Mouse (Mus musculus) hindbrain, embryonic 11.5 days (tissue): ENCODE data around the gene Nudt8. TPM values are rescaled to one million over a fixed set of nuclear protein-coding genes. Genes with fewer than 3 reads are reported as not detected.
"Not testable (repeated sequence)": the region's sequence is repeated elsewhere in the genome, so short reads cannot be mapped to it uniquely, and the experiment has no call there.

Experiments
- ATAC-seq: fragments of 200-750 bp; cut with Nextera tagmentation; 2 replicates; pipeline ENCODE4 v1.8.0; 2017; ENCODE audit warnings: mild to moderate bottlenecking, moderate TSS enrichment, moderate library complexity; ENCODE audit not compliant: low FRiP score
- DNase-seq: peaks from one replicate; pipeline ENCODE4 v3.0.0-alpha.2; 2015; ENCODE audit warnings: low spot score
- H3K27ac ChIP-seq: fragments of 300-500 bp; sonication (generic); 2 replicates; pipeline ENCODE4 v1.5.1; 2014; ENCODE audit warnings: mild to moderate bottlenecking, low read depth, low read length
- H3K27me3 ChIP-seq: fragments of 300-500 bp; sonication (generic); 2 replicates; pipeline ENCODE4 v1.6.1; 2014; ENCODE audit warnings: mild to moderate bottlenecking, low read length, moderate library complexity, mixed read lengths; ENCODE audit not compliant: control insufficient read depth, insufficient read depth
- H3K36me3 ChIP-seq: fragments of 300-500 bp; sonication (generic); 2 replicates; pipeline ENCODE4 v1.6.1; 2014; ENCODE audit warnings: mild to moderate bottlenecking, low read length, moderate library complexity, mixed read lengths; ENCODE audit not compliant: control insufficient read depth, insufficient read depth
- H3K4me1 ChIP-seq: fragments of 300-500 bp; sonication (generic); replicated peaks from 2 replicates; pipeline ENCODE4 v1.6.1; 2014; ENCODE audit warnings: low read length, mixed read lengths; ENCODE audit not compliant: control insufficient read depth, insufficient read depth
- H3K4me2 ChIP-seq: fragments of 300-500 bp; sonication (generic); replicated peaks from 2 replicates; pipeline ENCODE4 v1.6.1; 2014; ENCODE audit warnings: mild to moderate bottlenecking, low read depth, low read length
- H3K4me3 ChIP-seq: fragments of 300-500 bp; sonication (generic); 2 replicates; pipeline ENCODE4 v1.5.1; 2014; ENCODE audit warnings: low read depth, low read length
- H3K9ac ChIP-seq: fragments of 300-500 bp; sonication (generic); 2 replicates; pipeline ENCODE4 v1.6.1; 2014; ENCODE audit warnings: low read depth, low read length
- H3K9me3 ChIP-seq: fragments of 300-500 bp; sonication (generic); 2 replicates; pipeline ENCODE4 v1.6.1; 2016; ENCODE audit warnings: low read length; ENCODE audit not compliant: control insufficient read depth
- WGBS: fragments of 180-500 bp; shearing (Covaris S2); extraction: QIAGEN DNeasy Blood & Tissue Kit; methylation state at CpG from one replicate; pipeline ENCODE4 v1.1.7; 2014; 5-methylcytosine and 5-hydroxymethylcytosine counted together
- polyA plus RNA-seq: library from polyadenylated mRNA; unstranded; fragments of >200 nt; fragmentation: Nextera tagmentation; extraction: Ambion mirVana; gene quantifications from 2 replicates; pipeline ENCODE4 v1.2.1, GENCODE M21; 2014

The Nudt8 gene
- polyA plus RNA-seq, 1 experiment from 2014 or later, result 19.5 TPM

DNA sequence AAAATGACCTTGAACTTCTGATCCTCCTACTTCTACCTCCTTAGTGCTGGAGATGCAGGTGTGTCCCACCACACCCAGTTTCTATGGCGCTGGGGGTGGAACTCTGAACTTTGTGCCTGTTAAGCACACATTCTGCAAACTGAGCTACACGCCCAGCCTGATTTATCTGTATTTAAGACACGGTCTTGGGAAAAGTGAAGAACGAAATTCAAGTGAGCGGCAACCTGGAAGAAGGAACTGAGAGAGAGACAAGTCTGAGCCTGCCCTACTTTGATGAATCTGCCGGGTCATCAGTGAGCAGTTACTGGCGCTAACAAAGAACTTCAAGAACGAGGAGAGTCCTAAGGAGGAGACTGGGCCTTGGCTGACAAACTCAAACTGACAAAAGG is 46.5 kb downstream of the Nudt8 start:
- Histone ChIP-seq H3K36me3 (no peaks in the 10 kb centered on the region), H3K9me3 (no peaks in the 10 kb centered on the region), H3K27me3 (no peaks in the 10 kb centered on the region), H3K4me2 (no peak overlapping the region), H3K4me3 (no peak overlapping the region), H3K27ac (no peak overlapping the region), H3K4me1 (no peaks in the 10 kb centered on the region), H3K9ac (no peak overlapping the region)
- 82% methylated on average over 8 of the region's 8 CpGs for WGBS
- no peak for ATAC-seq
- no peak for DNase-seq

DNA sequence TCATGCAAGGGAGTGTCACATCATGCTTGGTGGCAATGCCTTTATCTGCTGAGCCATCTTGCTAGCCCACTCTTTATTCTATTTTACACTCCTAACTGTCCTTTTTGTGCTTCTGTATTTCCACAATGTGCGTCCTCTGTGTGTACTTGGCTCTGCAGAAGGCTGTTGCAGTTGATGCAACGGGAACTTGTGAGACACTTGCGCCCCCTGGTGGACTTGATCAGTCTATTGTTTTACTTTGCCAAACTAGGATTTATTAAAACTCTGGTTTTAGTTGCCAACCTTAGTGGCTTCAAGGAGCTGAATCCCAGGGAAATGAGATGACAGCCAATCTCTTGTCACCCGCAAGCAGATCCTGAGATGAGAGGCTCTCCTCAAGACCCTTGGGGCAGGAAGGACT is 47.5 kb downstream of the Nudt8 start:
- Histone ChIP-seq H3K36me3 (no peaks in the 10 kb centered on the region), H3K9me3 (no peaks in the 10 kb centered on the region), H3K4me1 (no peaks in the 10 kb centered on the region), H3K4me2 (no peak overlapping the region), H3K27me3 (no peaks in the 10 kb centered on the region), H3K9ac (no peak overlapping the region), H3K27ac (no peak overlapping the region), H3K4me3 (no peak overlapping the region)
- peak; percentile 90 for DNase-seq
- 20% methylated on average over 4 of the region's 4 CpGs for WGBS
- ATAC-seq, result no peak

DNA sequence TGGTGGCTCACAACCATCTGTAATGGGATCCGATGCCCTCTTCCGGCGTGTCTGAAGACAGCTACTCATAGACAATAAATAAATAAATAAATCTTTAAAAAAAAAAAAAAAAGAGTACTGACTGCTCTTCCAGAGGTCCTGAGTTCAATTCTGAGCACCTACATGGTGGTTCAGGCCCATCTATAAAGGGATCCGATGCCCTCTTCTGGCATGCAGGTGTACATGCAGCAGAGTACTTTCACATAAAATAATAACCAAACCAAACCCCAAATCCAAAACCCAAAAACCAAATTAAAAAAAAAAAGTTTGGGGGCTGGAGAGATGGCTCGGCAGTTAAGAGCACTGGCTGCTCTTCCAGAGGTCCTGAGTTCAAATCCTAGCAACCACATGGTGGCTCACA is 48.7 kb downstream of the Nudt8 start:
- H3K4me2 ChIP-seq, H3K36me3 ChIP-seq, ATAC-seq, H3K4me3 ChIP-seq, DNase-seq, H3K27ac ChIP-seq, H3K27me3 ChIP-seq, H3K9me3 ChIP-seq, H3K4me1 ChIP-seq, H3K9ac ChIP-seq: not testable (repeated sequence)
- 81% methylated on average over 5 of the region's 5 CpGs for WGBS

DNA sequence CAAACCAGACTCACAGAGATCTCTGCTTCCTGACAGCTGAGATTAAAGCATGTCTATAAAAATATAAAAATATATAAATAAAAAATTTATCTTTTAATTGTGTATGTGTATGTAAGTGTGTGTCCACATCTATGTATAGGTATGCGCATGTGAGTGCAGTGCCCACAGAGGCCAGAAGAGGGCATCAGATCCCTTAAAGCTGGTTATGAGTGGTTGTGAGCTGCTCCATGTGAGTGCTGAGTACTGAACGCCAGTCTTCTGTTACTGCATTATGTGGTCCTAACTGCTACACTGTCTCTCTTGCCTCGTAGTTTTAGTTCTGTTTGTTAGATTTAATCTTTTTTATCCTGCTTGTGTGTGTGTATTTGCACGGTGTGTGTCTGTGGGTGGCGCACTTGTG is 50.6 kb downstream of the Nudt8 start:
- Histone ChIP-seq H3K9me3 (no peaks in the 10 kb centered on the region), H3K4me1 (no peaks in the 10 kb centered on the region), H3K4me3 (no peak overlapping the region), H3K27ac (no peak overlapping the region), H3K36me3 (no peaks in the 10 kb centered on the region), H3K27me3 (no peaks in the 10 kb centered on the region), H3K4me2 (no peak overlapping the region), H3K9ac (no peak overlapping the region)
- WGBS, result 95% methylated on average over 5 of the region's 5 CpGs
- DNase-seq, result no peak
- no peak for ATAC-seq

Other genes with a start within 250 kb of the Nudt8 start
- gene Kmt5b, start 233.2 kb upstream of the Nudt8 start, polyA plus RNA-seq, result 43.9 and 52.7 TPM in 2 replicates
- 50.3 and 63.7 TPM in 2 replicates for gene Chka, start 148.8 kb upstream of the Nudt8 start, polyA plus RNA-seq
- gene Tcirg1, start 93.4 kb upstream of the Nudt8 start, polyA plus RNA-seq, result 10.7 and 11.6 TPM in 2 replicates
- 240 and 258 TPM in 2 replicates for gene Ndufs8, start 87.8 kb upstream of the Nudt8 start, polyA plus RNA-seq
- gene Aldh3b1, start 70.8 kb upstream of the Nudt8 start, polyA plus RNA-seq, result 0.59 and 1.4 TPM in 2 replicates
- gene Unc93b1, start 65.4 kb upstream of the Nudt8 start, polyA plus RNA-seq, result 5.1 and 6.4 TPM in 2 replicates
- gene Aldh3b3, start 41.9 kb upstream of the Nudt8 start, polyA plus RNA-seq, result not detected in 2 replicates
- gene Aldh3b2, start 28.3 kb upstream of the Nudt8 start, polyA plus RNA-seq, result 1.5 and 2.3 TPM in 2 replicates
- 2.5 and 2.8 TPM in 2 replicates for gene Acy3, start 14.0 kb upstream of the Nudt8 start, polyA plus RNA-seq
- 0.70 and 2.3 TPM in 2 replicates for gene Tbx10, start 7.8 kb upstream of the Nudt8 start, polyA plus RNA-seq
- gene Gm49405, start within 50 bp of the Nudt8 start, polyA plus RNA-seq, result 1.5 and 1.6 TPM in 2 replicates
- gene Doc2g, start 2.7 kb downstream of the Nudt8 start, polyA plus RNA-seq, result 1.5 and 1.9 TPM in 2 replicates
- 188 and 201 TPM in 2 replicates for gene Ndufv1, start 12.2 kb downstream of the Nudt8 start, polyA plus RNA-seq
- gene Gstp1, start 37.4 kb downstream of the Nudt8 start, polyA plus RNA-seq, result 343 and 348 TPM in 2 replicates
- gene Gstp2, start 45.4 kb downstream of the Nudt8 start, polyA plus RNA-seq, result 1.1 and 2.9 TPM in 2 replicates
- gene Gstp3, start 59.0 kb downstream of the Nudt8 start, polyA plus RNA-seq, result not detected in 2 replicates
- gene Cabp2, start 81.0 kb downstream of the Nudt8 start, polyA plus RNA-seq, result not detected in 2 replicates
- 74.4 and 84.3 TPM in 2 replicates for gene Cdk2ap2, start 96.6 kb downstream of the Nudt8 start, polyA plus RNA-seq
- gene Pitpnm1, start 99.4 kb downstream of the Nudt8 start, polyA plus RNA-seq, result 12.2 and 15.4 TPM in 2 replicates
- 65.7 and 67.4 TPM in 2 replicates for gene Aip, start 125.3 kb downstream of the Nudt8 start, polyA plus RNA-seq
- not detected in 2 replicates for gene Gpr152, start 139.2 kb downstream of the Nudt8 start, polyA plus RNA-seq
- not detected in 2 replicates for gene Cabp4, start 143.5 kb downstream of the Nudt8 start, polyA plus RNA-seq
- gene Coro1b, start 148.0 kb downstream of the Nudt8 start, polyA plus RNA-seq, result 119 and 123 TPM in 2 replicates
- 1.0 and 1.1 TPM in 2 replicates for gene Ptprcap, start 153.0 kb downstream of the Nudt8 start, polyA plus RNA-seq
- gene Rps6kb2, start 162.8 kb downstream of the Nudt8 start, polyA plus RNA-seq, result 42.2 and 45.7 TPM in 2 replicates
- 2.8 and 3.3 TPM in 2 replicates for gene Carns1, start 174.9 kb downstream of the Nudt8 start, polyA plus RNA-seq
- 0.79 and 0.96 TPM in 2 replicates for gene Tbc1d10c, start 190.7 kb downstream of the Nudt8 start, polyA plus RNA-seq
- gene Ppp1ca, start 191.5 kb downstream of the Nudt8 start, polyA plus RNA-seq, result 868 and 927 TPM in 2 replicates
- 41.6 and 42.1 TPM in 2 replicates for gene Rad9a, start 201.1 kb downstream of the Nudt8 start, polyA plus RNA-seq
- 0.82 and 0.90 TPM in 2 replicates for gene Clcf1, start 213.7 kb downstream of the Nudt8 start, polyA plus RNA-seq
- not detected in 2 replicates for gene AC109138.7, start 213.8 kb downstream of the Nudt8 start, polyA plus RNA-seq
- 11.0 and 17.9 TPM in 2 replicates for gene Pold4, start 231.3 kb downstream of the Nudt8 start, polyA plus RNA-seq